Mouse (Mus musculus) kidney, adult 2 months (tissue): Measurements from ENCODE around the gene Tssk6.

Experiments used
- CTCF ChIP-seq: fragments of 200-500 bp; conservative IDR thresholded peaks from 2 replicates; pipeline ENCODE4 v1.5.1; 2011; ENCODE audit warnings: low read depth, mild to moderate bottlenecking, control low read depth, low read length, moderate library complexity, mixed read lengths; ENCODE audit not compliant: insufficient read depth, insufficient read length
- POLR2A ChIP-seq: fragments of 200-500 bp; IDR thresholded peaks from one replicate; pipeline ENCODE4 v1.6.1; 2011; ENCODE audit warnings: low read depth, low read length, control low read depth

DNA sequence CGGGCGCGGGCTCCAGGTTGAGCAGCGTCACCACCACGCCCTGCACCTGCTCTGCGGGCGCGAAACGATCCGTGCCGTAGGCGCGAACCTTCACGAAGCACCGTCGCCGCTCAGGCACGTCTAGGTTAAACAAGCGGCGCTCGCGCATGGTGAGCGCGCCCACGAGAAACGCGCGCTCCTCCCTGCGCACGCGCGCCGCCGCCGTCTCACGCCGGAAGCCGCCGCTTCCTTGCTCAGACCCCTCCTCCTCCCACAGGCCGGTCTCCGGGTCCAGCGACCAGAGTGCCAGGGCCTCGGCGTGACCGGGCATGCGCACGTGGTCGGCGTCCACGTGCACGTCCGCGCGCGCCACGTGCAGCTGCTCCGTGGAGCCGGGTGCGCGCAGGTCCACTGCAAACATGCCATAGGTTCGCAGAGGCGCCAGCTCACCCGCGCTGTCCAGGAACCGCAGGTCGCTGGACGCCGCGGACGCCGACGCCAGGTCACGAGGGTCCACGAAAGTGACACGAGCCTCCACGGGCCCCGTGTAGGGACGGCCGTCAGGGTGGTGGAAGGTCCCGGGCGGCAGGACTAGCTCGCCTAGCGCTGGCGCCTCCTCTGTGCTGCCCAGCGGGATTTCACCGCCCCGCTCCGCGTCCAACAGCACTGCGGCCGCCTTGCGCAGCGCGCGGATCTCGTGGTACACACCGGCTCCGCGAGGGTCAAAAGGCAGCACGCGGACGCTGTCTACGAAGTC lies 19.8 kb upstream of the Tssk6 start:
- TF ChIP-seq CTCF (no peak), POLR2A (no peak)
